Mouse (Mus musculus) liver, adult 2 months (tissue): ENCODE results near the gene Bcl10.
"Not testable (repeated sequence)": the region's sequence is repeated elsewhere in the genome, so short reads cannot be mapped to it uniquely, and the experiment has no call there.

ENCODE experiments used
- CTCF ChIP-seq: fragments of 200-500 bp; IDR thresholded peaks from 2 replicates; pipeline ENCODE4 v1.5.1; 2011; ENCODE audit warnings: low read depth, low read length, control low read depth
- POLR2A ChIP-seq: fragments of 200-500 bp; IDR thresholded peaks from 2 replicates; pipeline ENCODE4 v1.6.1; 2011; ENCODE audit warnings: low read length, control low read depth; ENCODE audit not compliant: insufficient read depth; ENCODE audit errors: extremely low read depth

GRCm38 (mm10) chr3:145878867-145879266 is 43.7 kb upstream of the Bcl10 start:
- TF ChIP-seq CTCF, POLR2A: not testable (repeated sequence)
